10 mouse cellular contexts compared by ENCODE assay signal in genomic region chr7:30440697-30441096, GRCm38 (mm10). TPM values are rescaled to one million over a fixed set of nuclear protein-coding genes. Genes with fewer than 3 reads are reported as not detected.
DNase-seq lines count a peak whose midpoint lies in the region; ATAC-seq and TF ChIP-seq lines count a peak whose summit lies in the region.
"Had no signal": no experiment of that assay in that cellular context is flagged by ENCODE, and none has a peak within 500 bp of the region (broad histone marks: within the 10 kb centered on the region; RNA-seq: fewer than 3 reads in every experiment).

No protein-coding gene starts in this region.

- WGBS in forebrain, embryonic 11.5 days = 46% methylated on average over 2 of the region's 5 CpGs
- 11% methylated on average over 4 of the region's 5 CpGs for WGBS in forebrain, embryonic 16.5 days
- 14% methylated on average over 5 of the region's 5 CpGs for whole genome bisulfite sequencing in neural tube, embryonic 15.5 days
- 29% methylated on average over 4 of the region's 5 CpGs for WGBS in intestine, embryonic 15.5 days

- no peaks in the 10 kb centered on the region for H3K9me3 ChIP-seq in forebrain, embryonic 11.5 days (ENCODE audit: control insufficient read depth, low read length)
- no peaks in the 10 kb centered on the region for H3K9me3 ChIP-seq in forebrain, embryonic 16.5 days (ENCODE audit: control insufficient read depth, low read length)
- H3K9me3 ChIP-seq in neural tube, embryonic 15.5 days (replicated peaks) = no peaks in the 10 kb centered on the region
- H3K9me3 ChIP-seq in intestine, embryonic 15.5 days = no peaks in the 10 kb centered on the region
- H3K9me3 ChIP-seq: heart, embryonic 15.5 days; midbrain, embryonic 12.5 days had no signal

- no peaks in the 10 kb centered on the region for H3K27me3 ChIP-seq in forebrain, embryonic 11.5 days (ENCODE audit: control insufficient read depth, insufficient read depth, low read length)
- no peaks in the 10 kb centered on the region for H3K27me3 ChIP-seq in forebrain, embryonic 16.5 days (replicated peaks; ENCODE audit: control insufficient read depth, insufficient read depth, low read length)
- no peaks in the 10 kb centered on the region for H3K27me3 ChIP-seq in neural tube, embryonic 15.5 days (replicated peaks)
- peaks cover 11% of the 10 kb centered on the region for H3K27me3 ChIP-seq in intestine, embryonic 15.5 days (replicated peaks)

- no peak overlapping the region for H3K4me2 ChIP-seq in forebrain, embryonic 11.5 days (ENCODE audit: low read depth, low read length, severe bottlenecking)
- H3K4me2 ChIP-seq in forebrain, embryonic 16.5 days (ENCODE audit: low read length) = no peak overlapping the region
- H3K4me2 ChIP-seq in neural tube, embryonic 15.5 days = no peak overlapping the region
- H3K4me2 ChIP-seq in intestine, embryonic 15.5 days (replicated peaks) = no peak overlapping the region
- H3K4me2 ChIP-seq: heart, embryonic 15.5 days; midbrain, embryonic 12.5 days had no signal

- H3K36me3 ChIP-seq in forebrain, embryonic 11.5 days (ENCODE audit: control insufficient read depth, insufficient read depth, low read length) = no peaks in the 10 kb centered on the region
- peaks cover 33% of the 10 kb centered on the region for H3K36me3 ChIP-seq in forebrain, embryonic 16.5 days (ENCODE audit: control insufficient read depth, insufficient read depth)
- H3K36me3 ChIP-seq in neural tube, embryonic 15.5 days = peaks cover 65% of the 10 kb centered on the region
- no peaks in the 10 kb centered on the region for H3K36me3 ChIP-seq in intestine, embryonic 15.5 days
- H3K36me3 ChIP-seq: heart, embryonic 15.5 days had no signal

- TF ChIP-seq POLR2A in brain, embryonic 14.5 days (IDR thresholded peaks at IDR 0.05; ENCODE audit: borderline replicate concordance, extremely low read depth, insufficient read depth, insufficient read length, poor library complexity, severe bottlenecking) = no peak

- TF ChIP-seq CTCF in brain, embryonic 14.5 days (IDR thresholded peaks at IDR 0.05; ENCODE audit: borderline replicate concordance, extremely low read depth, insufficient read depth, insufficient read length) = peak; percentile 92

- peak; percentile 81 for DNase-seq in forebrain, embryonic 11.5 days (ENCODE audit: low spot score)
- DNase-seq in neural tube, embryonic 10.5 days (ENCODE audit: extremely low spot score, low spot score) = peak; percentile 44
- DNase-seq in brain, embryonic 14.5 days (ENCODE audit: low read depth) = peak; percentile 71
- DNase-seq in thymus, postnatal 14 days = peak; percentile 59

- peaks cover 5% of the 10 kb centered on the region for H3K4me1 ChIP-seq in forebrain, embryonic 11.5 days (replicated peaks; ENCODE audit: control insufficient read depth, insufficient read depth, low read length)
- H3K4me1 ChIP-seq in forebrain, embryonic 16.5 days (replicated peaks; ENCODE audit: control insufficient read depth, insufficient read depth, low read length) = peaks cover 25% of the 10 kb centered on the region
- peaks cover 32% of the 10 kb centered on the region for H3K4me1 ChIP-seq in neural tube, embryonic 15.5 days
- H3K4me1 ChIP-seq in intestine, embryonic 15.5 days (replicated peaks) = peaks cover 21% of the 10 kb centered on the region

- no peak for ATAC-seq in forebrain, embryonic 11.5 days (replicated peaks; ENCODE audit: low FRiP score)
- ATAC-seq in forebrain, embryonic 16.5 days = no peak
- ATAC-seq in neural tube, embryonic 15.5 days (ENCODE audit: low FRiP score) = no peak
- peak; percentile 26; the same call in 1 of the 2 replicates for ATAC-seq in intestine, embryonic 15.5 days
- ATAC-seq in megakaryocyte progenitor cell, adult 5-6 weeks (replicated peaks; ENCODE audit: poor library complexity) = peak; percentile 80

- H3K4me3 ChIP-seq in forebrain, embryonic 11.5 days (ENCODE audit: low read depth, low read length) = no peak overlapping the region
- H3K4me3 ChIP-seq in forebrain, embryonic 16.5 days (replicated peaks; ENCODE audit: low read length) = no peak overlapping the region
- no peak overlapping the region for H3K4me3 ChIP-seq in neural tube, embryonic 15.5 days (replicated peaks)
- no peak overlapping the region for H3K4me3 ChIP-seq in intestine, embryonic 15.5 days (replicated peaks)
- H3K4me3 ChIP-seq: heart, embryonic 15.5 days; midbrain, embryonic 12.5 days had no signal

- H3K27ac ChIP-seq in forebrain, embryonic 11.5 days (ENCODE audit: low read depth, low read length) = no peak overlapping the region
- no peak overlapping the region for H3K27ac ChIP-seq in forebrain, embryonic 16.5 days (ENCODE audit: low read length)
- H3K27ac ChIP-seq in neural tube, embryonic 15.5 days (replicated peaks) = no peak overlapping the region
- no peak overlapping the region for H3K27ac ChIP-seq in intestine, embryonic 15.5 days
- H3K27ac ChIP-seq: heart, embryonic 15.5 days; midbrain, embryonic 12.5 days had no signal

- H3K9ac ChIP-seq in forebrain, embryonic 11.5 days (ENCODE audit: low read length) = no peak overlapping the region
- no peak overlapping the region for H3K9ac ChIP-seq in forebrain, embryonic 16.5 days (replicated peaks; ENCODE audit: low read depth, low read length)
- no peak overlapping the region for H3K9ac ChIP-seq in neural tube, embryonic 15.5 days (replicated peaks)
- no peak overlapping the region for H3K9ac ChIP-seq in intestine, embryonic 15.5 days
- H3K9ac ChIP-seq: heart, embryonic 15.5 days had no signal

RNA-seq across cellular contexts. Expression of gene Aplp1, which starts 4.6 kb away (rescaled TPM):
- 99.2 and 108 TPM in 2 replicates for polyA plus RNA-seq in forebrain, embryonic 11.5 days (2014; fragmentation: Nextera tagmentation; extraction: Ambion mirVana)
- polyA plus RNA-seq in forebrain, embryonic 16.5 days (2015; fragmentation: Nextera tagmentation; extraction: Ambion mirVana) = 584 and 649 TPM in 2 replicates
- 577 and 709 TPM in 2 replicates for polyA plus RNA-seq in neural tube, embryonic 15.5 days (2015; fragmentation: Nextera tagmentation; extraction: Ambion mirVana)
- 571 and 616 TPM in 2 replicates for polyA plus RNA-seq in brain, embryonic 14.5 days (2012; rRNA removed)
- 39.0 and 40.8 TPM in 2 replicates for polyA plus RNA-seq in intestine, embryonic 15.5 days (2015; fragmentation: Nextera tagmentation; extraction: Ambion mirVana)
- total RNA-seq in megakaryocyte progenitor cell, adult 5-6 weeks (2015) = not detected in 2 replicates
- not detected in 2 replicates for total RNA-seq in megakaryocyte progenitor cell, adult 5-6 weeks (2017)

RNA-seq across cellular contexts. Expression of gene Kirrel2, which starts 16.8 kb away (rescaled TPM):
- polyA plus RNA-seq in forebrain, embryonic 11.5 days (2014; fragmentation: Nextera tagmentation; extraction: Ambion mirVana) = 0.55 and 0.61 TPM in 2 replicates
- 0.22 and 0.43 TPM in 2 replicates for polyA plus RNA-seq in forebrain, embryonic 16.5 days (2015; fragmentation: Nextera tagmentation; extraction: Ambion mirVana)
- 0.15 and 0.36 TPM in 2 replicates for polyA plus RNA-seq in neural tube, embryonic 15.5 days (2015; fragmentation: Nextera tagmentation; extraction: Ambion mirVana)
- 0.85 and 3.3 TPM in 2 replicates for polyA plus RNA-seq in brain, embryonic 14.5 days (2012; rRNA removed)
- polyA plus RNA-seq in intestine, embryonic 15.5 days (2015; fragmentation: Nextera tagmentation; extraction: Ambion mirVana) = 2.0 and 3.0 TPM in 2 replicates
- total RNA-seq in megakaryocyte progenitor cell, adult 5-6 weeks (2015) = not detected in 2 replicates
- not detected in 2 replicates for total RNA-seq in megakaryocyte progenitor cell, adult 5-6 weeks (2017)

RNA-seq across cellular contexts. Expression of gene Nphs1, which starts 17.4 kb away (rescaled TPM):
- 0.21 and 0.24 TPM in 2 replicates for polyA plus RNA-seq in forebrain, embryonic 11.5 days (2014; fragmentation: Nextera tagmentation; extraction: Ambion mirVana)
- not detected in 2 replicates for polyA plus RNA-seq in forebrain, embryonic 16.5 days (2015; fragmentation: Nextera tagmentation; extraction: Ambion mirVana)
- 0.14 and 0.23 TPM in 2 replicates for polyA plus RNA-seq in neural tube, embryonic 15.5 days (2015; fragmentation: Nextera tagmentation; extraction: Ambion mirVana)
- 1.2 and 3.2 TPM in 2 replicates for polyA plus RNA-seq in brain, embryonic 14.5 days (2012; rRNA removed)
- polyA plus RNA-seq in intestine, embryonic 15.5 days (2015; fragmentation: Nextera tagmentation; extraction: Ambion mirVana) = 1.3 and 3.3 TPM in 2 replicates
- 0.27 TPM in 1 of 2 replicates, not detected in the other for total RNA-seq in megakaryocyte progenitor cell, adult 5-6 weeks (2015)
- 0.58 and 0.95 TPM in 2 replicates for total RNA-seq in megakaryocyte progenitor cell, adult 5-6 weeks (2017)

RNA-seq across cellular contexts. Expression of gene Nfkbid, which starts 19.2 kb away (rescaled TPM):
- 1.3 and 1.6 TPM in 2 replicates for polyA plus RNA-seq in forebrain, embryonic 11.5 days (2014; fragmentation: Nextera tagmentation; extraction: Ambion mirVana)
- 2.3 and 3.4 TPM in 2 replicates for polyA plus RNA-seq in forebrain, embryonic 16.5 days (2015; fragmentation: Nextera tagmentation; extraction: Ambion mirVana)
- 2.7 and 3.2 TPM in 2 replicates for polyA plus RNA-seq in neural tube, embryonic 15.5 days (2015; fragmentation: Nextera tagmentation; extraction: Ambion mirVana)
- 2.3 and 3.6 TPM in 2 replicates for polyA plus RNA-seq in brain, embryonic 14.5 days (2012; rRNA removed)
- 2.1 and 2.4 TPM in 2 replicates for polyA plus RNA-seq in intestine, embryonic 15.5 days (2015; fragmentation: Nextera tagmentation; extraction: Ambion mirVana)
- 14.1 and 24.0 TPM in 2 replicates for total RNA-seq in megakaryocyte progenitor cell, adult 5-6 weeks (2015)
- 5.3 and 13.7 TPM in 2 replicates for total RNA-seq in megakaryocyte progenitor cell, adult 5-6 weeks (2017)

RNA-seq across cellular contexts. Expression of gene Hcst, which starts 21.0 kb away (rescaled TPM):
- polyA plus RNA-seq in forebrain, embryonic 11.5 days (2014; fragmentation: Nextera tagmentation; extraction: Ambion mirVana) = 1.0 TPM in 1 of 2 replicates, not detected in the other
- polyA plus RNA-seq in forebrain, embryonic 16.5 days (2015; fragmentation: Nextera tagmentation; extraction: Ambion mirVana) = not detected in 2 replicates
- 0.95 and 4.5 TPM in 2 replicates for polyA plus RNA-seq in neural tube, embryonic 15.5 days (2015; fragmentation: Nextera tagmentation; extraction: Ambion mirVana)
- polyA plus RNA-seq in brain, embryonic 14.5 days (2012; rRNA removed) = 0.90 and 1.4 TPM in 2 replicates
- polyA plus RNA-seq in intestine, embryonic 15.5 days (2015; fragmentation: Nextera tagmentation; extraction: Ambion mirVana) = 2.2 and 2.5 TPM in 2 replicates
- 28.1 and 30.3 TPM in 2 replicates for total RNA-seq in megakaryocyte progenitor cell, adult 5-6 weeks (2015)
- total RNA-seq in megakaryocyte progenitor cell, adult 5-6 weeks (2017) = 10.0 and 12.7 TPM in 2 replicates
- polyA plus RNA-seq: midbrain, embryonic 12.5 days had no signal

Comparison
In these comparisons a context has a peak if more than half of its experiments do, and no peak if none do; other contexts are left out.
1. ATAC-seq: peak in intestine, embryonic 15.5 days (single experiment) and megakaryocyte progenitor cell, adult 5-6 weeks (single experiment); none in forebrain, embryonic 11.5 days (single experiment), forebrain, embryonic 16.5 days (single experiment) and neural tube, embryonic 15.5 days (single experiment).
2. Peak in every context shown above with its lines, with median percentiles within 50 percentile points of each other: DNase-seq.